8 mouse cellular contexts compared by ENCODE assay signal in the genomic region with DNA sequence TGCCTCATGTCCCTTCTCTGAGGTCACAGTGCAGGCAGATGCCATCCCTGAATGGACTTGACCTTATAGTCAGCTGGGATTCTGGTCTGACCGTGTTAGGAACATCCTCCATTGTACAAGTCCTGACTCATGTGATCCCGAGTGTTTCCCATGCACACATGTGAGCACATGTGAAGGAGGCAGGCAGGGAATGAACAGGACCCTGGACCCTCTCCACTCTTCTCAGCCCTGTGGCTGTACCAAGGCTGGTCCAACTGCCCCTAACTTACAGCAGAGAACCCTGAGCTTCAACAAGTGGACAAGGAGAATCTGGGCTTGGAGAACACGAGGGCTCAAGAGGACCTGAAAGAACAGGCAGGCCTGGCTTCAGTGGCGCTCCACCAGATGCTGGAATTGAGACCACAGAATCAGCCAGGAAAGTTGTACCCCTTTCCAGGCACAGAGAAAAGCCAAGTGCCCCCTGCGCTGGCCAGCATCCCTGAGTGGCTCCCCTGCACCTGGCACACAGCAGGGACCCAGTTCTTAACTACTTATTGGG. TPM values are rescaled to one million over a fixed set of nuclear protein-coding genes. Genes with fewer than 3 reads are reported as not detected.
DNase-seq lines count a peak whose midpoint lies in the region; ATAC-seq and TF ChIP-seq lines count a peak whose summit lies in the region.

No protein-coding gene starts in this region.

- TF ChIP-seq CTCF in liver, postnatal 0 days (IDR thresholded peaks at IDR 0.05; ENCODE audit: low read depth), result no peak

- H3K4me3 ChIP-seq in heart, embryonic 11.5 days (ENCODE audit: low read depth, low read length), result peak overlapping the region; percentile 73
- H3K4me3 ChIP-seq in ES-E14 (ENCODE audit: insufficient read depth in 1 of 2, low read depth in 1 of 2, low read length in 2 of 2, poor library complexity in 1 of 2, severe bottlenecking in 1 of 2), result peak overlapping the region; percentile 63 to 74
- H3K4me3 ChIP-seq in heart, embryonic 15.5 days, result peak overlapping the region; percentile 75
- H3K4me3 ChIP-seq in liver, postnatal 0 days (ENCODE audit: low read depth, low read length), result peak overlapping the region; percentile 80

- no peaks in the 10 kb centered on the region for H3K9me3 ChIP-seq in heart, embryonic 11.5 days (replicated peaks; ENCODE audit: control insufficient read depth, low read length)
- H3K9me3 ChIP-seq in ES-E14 (ENCODE audit: control insufficient read depth, insufficient read depth, low read depth, low read length), result no peaks in the 10 kb centered on the region
- H3K9me3 ChIP-seq in heart, embryonic 15.5 days (replicated peaks), result no peaks in the 10 kb centered on the region
- H3K9me3 ChIP-seq in liver, postnatal 0 days (ENCODE audit: low read length), result no peaks in the 10 kb centered on the region

- H3K4me2 ChIP-seq in heart, embryonic 11.5 days, result peak overlapping the region; percentile 87
- H3K4me2 ChIP-seq in heart, embryonic 15.5 days, result peak overlapping the region; percentile 84
- H3K4me2 ChIP-seq in liver, postnatal 0 days (ENCODE audit: low read depth, low read length), result peak overlapping the region; percentile 87

- 53% methylated on average over 5 of the region's 5 CpGs for WGBS in heart, embryonic 11.5 days (ENCODE audit: insufficient replicate concordance)
- 31% methylated on average over 5 of the region's 5 CpGs for WGBS in heart, embryonic 15.5 days
- 50% methylated on average over 5 of the region's 5 CpGs for WGBS in liver, postnatal 0 days (ENCODE audit: insufficient replicate concordance)

- TF ChIP-seq EP300 in liver, postnatal 0 days (IDR thresholded peaks at IDR 0.05; ENCODE audit: low read depth), result no peak

- no peak for ATAC-seq in heart, embryonic 11.5 days (replicated peaks; ENCODE audit: insufficient number of reproducible peaks, low FRiP score, low TSS enrichment)
- no peak for ATAC-seq in heart, embryonic 15.5 days (replicated peaks; ENCODE audit: insufficient number of reproducible peaks, insufficient read depth, low FRiP score, low read depth)
- ATAC-seq in liver, postnatal 0 days, result peak; percentile 14; the same call in 1 of the 2 replicates

- peak overlapping the region; percentile 92 for H3K27ac ChIP-seq in heart, embryonic 11.5 days (ENCODE audit: low read depth, low read length)
- no peak overlapping the region for H3K27ac ChIP-seq in ES-E14 (ENCODE audit: insufficient read depth, low read depth, low read length, poor library complexity, severe bottlenecking)
- H3K27ac ChIP-seq in heart, embryonic 15.5 days, result peak overlapping the region; percentile 98
- H3K27ac ChIP-seq in liver, postnatal 0 days (ENCODE audit: low read depth), result peak overlapping the region; percentile 88

- H3K27me3 ChIP-seq in heart, embryonic 11.5 days (ENCODE audit: control insufficient read depth, insufficient read depth, low read length), result no peaks in the 10 kb centered on the region; the same call in 1 of the 2 replicates
- H3K27me3 ChIP-seq in heart, embryonic 15.5 days, result no peaks in the 10 kb centered on the region
- H3K27me3 ChIP-seq in liver, postnatal 0 days (ENCODE audit: insufficient read depth, low read length), result no peaks in the 10 kb centered on the region

- H3K36me3 ChIP-seq in heart, embryonic 11.5 days (ENCODE audit: control insufficient read depth, insufficient read depth, low read length), result 0 out of 2 replicates have a peak, but pooled peaks cover 3% of the 10 kb centered on the region
- H3K36me3 ChIP-seq in ES-E14 (ENCODE audit: control insufficient read depth, insufficient read depth, low read length, poor library complexity, severe bottlenecking), result no peaks in the 10 kb centered on the region
- peaks cover 3% of the 10 kb centered on the region; the same call in 1 of the 2 replicates for H3K36me3 ChIP-seq in heart, embryonic 15.5 days
- H3K36me3 ChIP-seq in liver, postnatal 0 days (replicated peaks; ENCODE audit: insufficient read depth, low read length), result peaks cover 16% of the 10 kb centered on the region

- no peak for DNase-seq in heart, adult 8-10 months (ENCODE audit: low spot score)
- DNase-seq in ES-E14 (ENCODE audit: low read depth, low spot score), result no peak
- no peak for DNase-seq in liver, postnatal 0 days
- no peak for DNase-seq in cerebellum, adult 9-10 months
- no peak for DNase-seq in cerebellum, adult 9-11 months
- no peak for DNase-seq in adrenal gland, postnatal 10 days

- peak overlapping the region; percentile 82 for H3K9ac ChIP-seq in heart, embryonic 11.5 days (ENCODE audit: low read depth, low read length)
- H3K9ac ChIP-seq in ES-E14 (ENCODE audit: insufficient read depth, low read depth, low read length, poor library complexity, severe bottlenecking), result peak overlapping the region; percentile 71; the same call in 1 of the 2 replicates
- H3K9ac ChIP-seq in heart, embryonic 15.5 days, result peak overlapping the region; percentile 86
- peak overlapping the region; percentile 89 for H3K9ac ChIP-seq in liver, postnatal 0 days (replicated peaks)

- H3K4me1 ChIP-seq in heart, embryonic 11.5 days (ENCODE audit: control insufficient read depth, insufficient read depth, low read length), result peaks cover 50% of the 10 kb centered on the region
- peaks cover 0 to 3% of the 10 kb centered on the region in 2 experiments; a peak in 1 of 4 replicates for H3K4me1 ChIP-seq in ES-E14 (ENCODE audit: control insufficient read depth in 2 of 2, insufficient read depth in 2 of 2, low read length in 2 of 2, poor library complexity in 1 of 2)
- peaks cover 48% of the 10 kb centered on the region for H3K4me1 ChIP-seq in heart, embryonic 15.5 days (replicated peaks)
- peaks cover 50% of the 10 kb centered on the region for H3K4me1 ChIP-seq in liver, postnatal 0 days (ENCODE audit: insufficient read depth)

- in situ Hi-C loops in ES-E14 (cut with MboI; ENCODE audit: low sequenced_read_pairs in 2 of 2, unreplicated experiment in 2 of 2), result no loop called here

TF ChIP-seq in ES-E14, 5 proteins besides CTCF, POLR2A, EP300 and RAD21:
- no peak for TF ChIP-seq HCFC1 (IDR thresholded peaks at IDR 0.05; ENCODE audit: borderline replicate concordance, insufficient read depth, low read length)
- TF ChIP-seq CHD2 (IDR thresholded peaks at IDR 0.05; ENCODE audit: low read depth, low read length), result no peak
- no peak for TF ChIP-seq MAFK (IDR thresholded peaks at IDR 0.05; ENCODE audit: insufficient read depth, low read depth, low read length)
- TF ChIP-seq ZC3H11A (IDR thresholded peaks at IDR 0.05; ENCODE audit: borderline replicate concordance, low read depth, low read length), result no peak
- TF ChIP-seq ZNF384 (IDR thresholded peaks at IDR 0.05; ENCODE audit: low read depth, low read length), result no peak
TF ChIP-seq in ES-E14: peak in this region for 0.

RNA-seq across cellular contexts. Expression of a gene that starts 0.6 kb away (rescaled TPM):
- 129 and 130 TPM in 2 replicates for polyA plus RNA-seq in heart, embryonic 11.5 days (2014; fragmentation: Nextera tagmentation; extraction: Ambion mirVana)
- 100 to 1,000 TPM; 211 to 296 (median 238) TPM for total RNA-seq in heart, adult 8-10 months (2022)
- total RNA-seq in ES-E14 (2012; rRNA removed), result 9.2 and 25.0 TPM in 2 replicates
- polyA plus RNA-seq in heart, embryonic 15.5 days (2015; fragmentation: Nextera tagmentation; extraction: Ambion mirVana), result 208 and 228 TPM in 2 replicates
- 44.4 and 59.7 TPM in 2 replicates for polyA plus RNA-seq in liver, postnatal 0 days (2015; fragmentation: Nextera tagmentation; extraction: Ambion mirVana)
- 10 to 100 TPM; 77.2 to 80.0 TPM for total RNA-seq in adrenal gland, postnatal 10 days (2021)
